Mouse (Mus musculus) limb, embryonic 14.5 days (tissue): ENCODE data around the gene Lbp. TPM values are rescaled to one million over a fixed set of nuclear protein-coding genes. Genes with fewer than 3 reads are reported as not detected.
A peak's percentile ranks its signal among the peaks of the same experiment; 100 is the strongest.

Experiments used
- ATAC-seq: fragments of 200-750 bp; cut with Nextera tagmentation; 2 replicates; pipeline ENCODE4 v1.8.0; 2017; ENCODE audit warnings: low read depth, moderate number of reproducible peaks, moderate TSS enrichment; ENCODE audit not compliant: low FRiP score
- DNase-seq: peaks from one replicate; pipeline ENCODE4 v3.0.0-alpha.2; 2015; ENCODE audit warnings: low spot score
- H3K27ac ChIP-seq: fragments of 300-500 bp; sonication (generic); replicated peaks from 2 replicates; pipeline ENCODE4 v1.5.1; 2014; ENCODE audit warnings: low read depth, mild to moderate bottlenecking, low read length, moderate library complexity, mixed read lengths
- H3K27me3 ChIP-seq: fragments of 300-500 bp; sonication (generic); 2 replicates; pipeline ENCODE4 v1.6.1; 2014; ENCODE audit warnings: low read length, mixed read lengths; ENCODE audit not compliant: control insufficient read depth, insufficient read depth
- H3K36me3 ChIP-seq: fragments of 300-500 bp; sonication (generic); 2 replicates; pipeline ENCODE4 v1.6.1; 2014; ENCODE audit warnings: mild to moderate bottlenecking, low read length, moderate library complexity, mixed read lengths; ENCODE audit not compliant: control insufficient read depth, insufficient read depth
- H3K4me1 ChIP-seq: fragments of 300-500 bp; sonication (generic); 2 replicates; pipeline ENCODE4 v1.6.1; 2014; ENCODE audit warnings: antibody characterized with exemption, low read length, mixed read lengths; ENCODE audit not compliant: control insufficient read depth, insufficient read depth
- H3K4me2 ChIP-seq: fragments of 300-500 bp; sonication (generic); replicated peaks from 2 replicates; pipeline ENCODE4 v1.6.1; 2014; ENCODE audit warnings: low read depth, mild to moderate bottlenecking, low read length, moderate library complexity; ENCODE audit not compliant: severe bottlenecking
- H3K4me3 ChIP-seq: fragments of 300-500 bp; sonication (generic); replicated peaks from 2 replicates; pipeline ENCODE4 v1.5.1; 2014; ENCODE audit warnings: low read length
- H3K9ac ChIP-seq: fragments of 300-500 bp; sonication (generic); 2 replicates; pipeline ENCODE4 v1.6.1; 2014; ENCODE audit warnings: mild to moderate bottlenecking, low read depth, low read length, moderate library complexity; ENCODE audit not compliant: severe bottlenecking
- H3K9me3 ChIP-seq: fragments of 300-500 bp; sonication (generic); 2 replicates; pipeline ENCODE4 v1.6.1; 2016; ENCODE audit warnings: low read length; ENCODE audit not compliant: control insufficient read depth
- POLR2A ChIP-seq: fragments of 200-500 bp; IDR thresholded peaks from 2 replicates; pipeline ENCODE4 v1.8.0; 2012; ENCODE audit warnings: inconsistent platforms, mild to moderate bottlenecking, moderate library complexity, borderline replicate concordance; ENCODE audit not compliant: insufficient read depth, insufficient read length; ENCODE audit errors: extremely low read depth
- WGBS: fragments of 180-500 bp; shearing (Covaris S2); extraction: QIAGEN DNeasy Blood & Tissue Kit; methylation state at CpG from one replicate; pipeline ENCODE4 v1.1.7; 2014; 5-methylcytosine and 5-hydroxymethylcytosine counted together
- polyA plus RNA-seq, 2 experiments: library from polyadenylated mRNA; depleted of rRNA in 1 of 2; stranded (reverse) in 1 of 2; unstranded in 1 of 2; fragments of >200 nt; fragmentation: Nextera tagmentation in 1 of 2; extraction: Ambion mirVana in 1 of 2; gene quantifications; 2 replicates each; pipeline versions ENCODE4 v1.2.1 to v1.2.3; 2012 to 2014

Gene Lbp
- polyA plus RNA-seq, 2 experiments = 3.7 to 5.6 TPM

GRCm38 (mm10) chr2:158375443-158376122, 69.3 kb downstream of the Lbp start, which contains the start of gene Snhg11:
Gene Snhg11 (plus strand): TSS chr2:158375638.
- Histone ChIP-seq H3K27ac (no peak within 1 kb of the TSS), H3K4me1 (no peaks in the 10 kb centered on the region), H3K36me3 (no peaks in the 10 kb centered on the region), H3K4me3 (peak within 1 kb of the TSS; percentile 35), H3K4me2 (peak within 1 kb of the TSS; percentile 59), H3K9me3 (no peaks in the 10 kb centered on the region), H3K9ac (peak within 1 kb of the TSS; percentile 44), H3K27me3 (peaks cover 18% of the 10 kb centered on the region)
- DNase-seq (no peak), ATAC-seq (0 out of 2 replicates have a peak, but pooled peaks have one; percentile 51)
- no peak for TF ChIP-seq POLR2A
- WGBS = 2% methylated on average over 35 of the region's 36 CpGs

- Histone ChIP-seq H3K4me2 (peak overlapping the region; percentile 59; the same call in 1 of the 2 replicates), H3K9me3 (no peaks in the 10 kb centered on the region), H3K36me3 (no peaks in the 10 kb centered on the region), H3K4me1 (no peaks in the 10 kb centered on the region), H3K4me3 (peak overlapping the region; percentile 35; the same call in 1 of the 2 replicates), H3K27me3 (peaks cover 18% of the 10 kb centered on the region), H3K27ac (no peak overlapping the region), H3K9ac (no peak overlapping the region)
- no peak for ATAC-seq
- TF ChIP-seq POLR2A = no peak
- WGBS = 25% methylated on average over 12 of the region's 12 CpGs
- DNase-seq = no peak
Measured at GRCm38 (mm10) chr2:158376123-158376687, 69.9 kb downstream of the Lbp start.

DNA sequence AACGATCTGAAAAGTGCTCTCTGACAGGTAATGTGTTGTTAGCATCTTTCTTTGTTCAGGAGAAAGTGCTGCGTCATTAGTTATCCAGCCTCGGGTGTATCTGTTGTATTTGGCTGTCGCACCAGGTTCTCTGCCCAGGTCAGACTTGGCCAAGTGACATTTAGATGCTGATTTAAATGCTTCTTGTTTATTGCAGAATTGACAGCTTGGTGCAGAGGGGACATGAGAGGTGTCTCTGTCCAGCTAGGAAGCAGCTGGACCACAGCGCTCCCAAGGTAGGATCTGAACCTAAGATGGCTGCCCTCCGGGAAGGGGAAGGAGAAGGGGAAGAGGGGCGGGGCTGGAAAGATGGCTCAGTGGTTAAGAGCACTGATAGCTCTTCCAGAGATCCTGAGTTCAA, 70.5 kb downstream of the Lbp start:
- H3K9me3 ChIP-seq = no peaks in the 10 kb centered on the region
- no peak for ATAC-seq
- H3K27me3 ChIP-seq = peaks cover 18% of the 10 kb centered on the region
- H3K4me2 ChIP-seq = no peak overlapping the region
- WGBS = 66% methylated on average over 7 of the region's 7 CpGs
- no peak overlapping the region for H3K27ac ChIP-seq
- no peak overlapping the region for H3K4me3 ChIP-seq
- TF ChIP-seq POLR2A = no peak
- no peak overlapping the region for H3K9ac ChIP-seq
- H3K4me1 ChIP-seq = no peaks in the 10 kb centered on the region
- H3K36me3 ChIP-seq = no peaks in the 10 kb centered on the region
- DNase-seq = no peak

- no peaks in the 10 kb centered on the region for H3K36me3 ChIP-seq
- TF ChIP-seq POLR2A = no peak
- DNase-seq (no peak), ATAC-seq (no peak)
- H3K27ac ChIP-seq = no peak overlapping the region
- no peak overlapping the region for H3K4me2 ChIP-seq
- no peak overlapping the region for H3K4me3 ChIP-seq
- WGBS = 70% methylated on average over 1 of the region's 1 CpGs
- H3K27me3 ChIP-seq = peaks cover 18% of the 10 kb centered on the region
- no peaks in the 10 kb centered on the region for H3K4me1 ChIP-seq
- no peaks in the 10 kb centered on the region for H3K9me3 ChIP-seq
- H3K9ac ChIP-seq = no peak overlapping the region
Measured at GRCm38 (mm10) chr2:158377811-158378210, 71.5 kb downstream of the Lbp start.

GRCm38 (mm10) chr2:158379354-158380078, 73.2 kb downstream of the Lbp start:
- Histone ChIP-seq H3K9me3 (no peaks in the 10 kb centered on the region), H3K36me3 (no peaks in the 10 kb centered on the region), H3K4me1 (no peaks in the 10 kb centered on the region), H3K4me3 (no peak overlapping the region), H3K9ac (no peak overlapping the region), H3K27ac (no peak overlapping the region), H3K4me2 (no peak overlapping the region), H3K27me3 (peaks cover 18% of the 10 kb centered on the region)
- peak; percentile 87 for DNase-seq
- no peak for TF ChIP-seq POLR2A
- WGBS = 42% methylated on average over 13 of the region's 13 CpGs
- no peak; the same call in 1 of the 2 replicates for ATAC-seq

Other genes starting within 250 kb of the Lbp start
- 12.1 and 14.8 TPM in 2 replicates for gene Tgm2, start 160.1 kb upstream of the Lbp start, polyA plus RNA-seq (2012; rRNA removed)
- gene Tgm2, start 160.1 kb upstream of the Lbp start, polyA plus RNA-seq (2014; fragmentation: Nextera tagmentation; extraction: Ambion mirVana) = 6.7 and 6.9 TPM in 2 replicates
- gene D630003M21Rik, start 77.3 kb upstream of the Lbp start, polyA plus RNA-seq (2012; rRNA removed) = 19.2 and 28.5 TPM in 2 replicates
- gene D630003M21Rik, start 77.3 kb upstream of the Lbp start, polyA plus RNA-seq (2014; fragmentation: Nextera tagmentation; extraction: Ambion mirVana) = 12.7 and 15.5 TPM in 2 replicates
- gene Bpi, start 48.4 kb upstream of the Lbp start, polyA plus RNA-seq (2012; rRNA removed) = 0.03 TPM in 2 replicates
- not detected in 2 replicates for gene Bpi, start 48.4 kb upstream of the Lbp start, polyA plus RNA-seq (2014; fragmentation: Nextera tagmentation; extraction: Ambion mirVana)
- 10.8 and 11.7 TPM in 2 replicates for gene Snhg11, start 69.1 kb downstream of the Lbp start, polyA plus RNA-seq (2012; rRNA removed)
- gene Snhg11, start 69.1 kb downstream of the Lbp start, polyA plus RNA-seq (2014; fragmentation: Nextera tagmentation; extraction: Ambion mirVana) = 2.8 and 3.5 TPM in 2 replicates
- 20.1 and 25.2 TPM in 2 replicates for gene Ralgapb, start 103.4 kb downstream of the Lbp start, polyA plus RNA-seq (2012; rRNA removed)
- gene Ralgapb, start 103.4 kb downstream of the Lbp start, polyA plus RNA-seq (2014; fragmentation: Nextera tagmentation; extraction: Ambion mirVana) = 20.2 and 23.3 TPM in 2 replicates
- 0.26 and 0.97 TPM in 2 replicates for gene Adig, start 196.1 kb downstream of the Lbp start, polyA plus RNA-seq (2012; rRNA removed)
- gene Adig, start 196.1 kb downstream of the Lbp start, polyA plus RNA-seq (2014; fragmentation: Nextera tagmentation; extraction: Ambion mirVana) = 1.1 and 1.7 TPM in 2 replicates
- 3.3 and 5.5 TPM in 2 replicates for gene Arhgap40, start 206.3 kb downstream of the Lbp start, polyA plus RNA-seq (2012; rRNA removed)
- 3.9 and 4.0 TPM in 2 replicates for gene Arhgap40, start 206.3 kb downstream of the Lbp start, polyA plus RNA-seq (2014; fragmentation: Nextera tagmentation; extraction: Ambion mirVana)